Mouse (Mus musculus): Measurements from ENCODE around the gene Ypel3.

GRCm38 (mm10) chr7:126758539-126758938, 18.2 kb upstream of the Ypel3 start:
- no peak for TF ChIP-seq POLR2A (IDR thresholded peaks at IDR 0.05; ENCODE audit: borderline replicate concordance, extremely low read depth, insufficient read depth, insufficient read length, poor library complexity, severe bottlenecking)
- no peak for TF ChIP-seq CTCF (IDR thresholded peaks at IDR 0.05; ENCODE audit: borderline replicate concordance, extremely low read depth, insufficient read depth, insufficient read length)

All from brain, embryonic 14.5 days (tissue).